Mouse (Mus musculus): ENCODE measurements around the gene Kcne1. TPM values are rescaled to one million over a fixed set of nuclear protein-coding genes. Genes with fewer than 3 reads are reported as not detected.
A peak's percentile ranks its signal among the peaks of the same experiment; 100 is the strongest.

Gene Kcne1
- polyA plus RNA-seq, 2 experiments from 2014 or later: not detected

- no peak for ATAC-seq
Measured at GRCm38 (mm10) chr16:92302506-92302905, 56.8 kb downstream of the Kcne1 start.

DNA sequence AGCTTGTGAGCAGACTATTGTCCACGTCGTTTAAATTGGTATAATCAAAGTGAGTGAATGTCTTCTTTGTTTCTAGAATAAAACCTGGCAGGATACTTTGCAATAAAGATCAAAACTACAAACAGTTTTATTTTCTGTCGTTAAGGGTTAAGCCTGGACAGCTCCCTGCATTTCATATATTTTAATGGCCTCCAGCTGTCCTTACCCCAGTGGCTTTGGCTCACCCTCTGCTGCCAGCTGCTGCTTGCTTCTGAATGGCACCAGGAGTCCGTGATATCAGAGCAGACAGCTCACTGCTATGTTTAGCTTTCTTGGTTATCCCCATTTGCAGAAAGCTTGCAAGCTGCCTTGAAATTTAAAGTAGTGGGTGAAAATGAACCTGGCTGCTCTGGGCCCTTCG is 57.3 kb downstream of the Kcne1 start:
- ATAC-seq: no peak

DNA sequence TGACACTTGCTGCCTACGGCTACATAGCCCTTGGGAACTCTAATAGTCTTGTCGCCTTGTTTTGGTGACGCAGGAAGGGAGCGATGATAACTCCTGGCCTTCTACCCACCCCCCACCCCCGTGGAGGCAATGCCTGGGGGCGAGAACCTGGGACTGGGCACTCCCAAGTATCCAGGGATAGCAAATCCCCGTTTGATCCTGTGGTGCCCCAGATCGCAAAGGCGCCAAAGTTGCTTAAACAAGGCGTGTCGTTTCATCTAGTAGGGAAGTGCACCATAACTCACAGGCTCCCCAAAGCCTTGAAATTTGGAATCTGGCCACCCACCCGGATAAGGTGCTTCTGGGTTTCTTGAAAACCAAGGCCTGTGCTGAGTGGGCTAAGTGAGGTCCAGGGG is 57.9 kb downstream of the Kcne1 start:
- ATAC-seq: no peak

- ATAC-seq: peak; percentile 95
Measured at GRCm38 (mm10) chr16:92300649-92301411, 58.4 kb downstream of the Kcne1 start, which contains the start of gene Smim11. Gene Smim11, plus strand, starts transcription at chr16:92301286.

Other genes starting within 250 kb of the Kcne1 start
- gene Kcne2, start 67.1 kb downstream of the Kcne1 start, polyA plus RNA-seq (2017; shearing (Covaris generic)): not detected
- gene Smim11, start 58.2 kb downstream of the Kcne1 start, polyA plus RNA-seq (2017; shearing (Covaris generic)): 100 to 1,000 TPM; 121 to 124 TPM
- not detected for gene Fam243, start 38.0 kb downstream of the Kcne1 start, polyA plus RNA-seq (2017; shearing (Covaris generic))
- 1 to 10 TPM; 2.3 to 2.9 TPM for gene Rcan1, start 111.4 kb upstream of the Kcne1 start, polyA plus RNA-seq (2017; shearing (Covaris generic))
- not detected for gene Clic6, start 126.3 kb upstream of the Kcne1 start, polyA plus RNA-seq (2017; shearing (Covaris generic))